Mouse (Mus musculus) myocyte (in vitro differentiated cells): ENCODE measurements around the gene Hsf5.

Source experiments
- E2F4 ChIP-seq: IDR thresholded peaks from one replicate; pipeline ENCODE4 v1.6.1; 2011; ENCODE audit warnings: mild to moderate bottlenecking, control low read depth, moderate library complexity; ENCODE audit not compliant: insufficient read depth
- POLR2A ChIP-seq: IDR thresholded peaks from one replicate; pipeline ENCODE4 v1.6.1; 2011; ENCODE audit warnings: low read depth, mild to moderate bottlenecking, control low read depth, moderate library complexity; ENCODE audit not compliant: insufficient read length
- POLR2AphosphoS2 ChIP-seq: IDR thresholded peaks from one replicate; pipeline ENCODE4 v1.6.1; 2011; ENCODE audit warnings: low read depth, control low read depth; ENCODE audit not compliant: insufficient read length

GRCm38 (mm10) chr11:87583291-87584034, 33.5 kb upstream of the Hsf5 start:
- TF ChIP-seq POLR2A (no peak), E2F4 (no peak), POLR2AphosphoS2 (no peak)
